Mouse (Mus musculus) urinary bladder, postnatal 36 days (tissue): ENCODE data around the gene Prkd1.

Experiments
- DNase-seq, 2 experiments: peaks; one replicate each; pipeline ENCODE4 v3.0.0; 2022; ENCODE audit warnings: low spot score in 2 of 2, mixed read lengths in 1 of 2

Gene Prkd1

DNA sequence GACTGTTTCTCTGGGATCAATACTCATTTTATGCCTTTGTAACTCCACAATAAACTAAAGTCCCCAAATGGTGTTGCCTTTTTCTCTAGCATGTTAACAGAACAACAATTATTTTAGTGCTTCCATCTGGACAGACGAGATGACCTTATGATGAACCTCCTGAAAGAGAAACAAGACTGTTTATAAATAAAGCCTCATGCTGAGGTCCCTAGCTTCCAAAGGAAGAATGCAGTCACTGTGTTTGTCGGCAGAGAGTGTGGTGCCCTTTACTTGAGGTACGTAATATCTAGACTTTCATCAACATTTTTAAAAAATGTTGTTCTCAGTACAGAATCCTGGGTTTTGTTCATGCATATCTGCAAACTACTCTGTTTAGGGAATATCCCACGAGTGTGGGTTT lies 90.7 kb downstream of the Prkd1 start:
- DNase-seq: no peak

DNA sequence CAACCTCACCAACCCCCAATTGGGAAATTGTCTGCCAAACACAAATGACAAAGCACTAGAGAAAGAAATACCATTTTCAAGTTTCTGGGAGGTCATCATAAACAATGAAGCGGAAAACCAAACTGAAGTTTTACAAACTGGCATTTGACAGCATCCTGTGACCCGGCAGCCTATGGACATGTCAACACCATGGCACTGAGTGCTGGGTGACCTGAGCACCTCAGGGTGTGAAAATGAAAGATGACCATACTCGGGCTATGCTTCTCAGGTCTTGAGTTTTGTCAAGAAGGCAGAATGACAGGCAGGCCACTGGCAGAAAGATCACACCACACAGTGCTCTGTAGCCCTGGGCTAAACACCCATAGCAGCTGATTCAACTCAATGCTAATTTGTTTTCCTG lies 94.7 kb downstream of the Prkd1 start:
- DNase-seq: no peak

DNA sequence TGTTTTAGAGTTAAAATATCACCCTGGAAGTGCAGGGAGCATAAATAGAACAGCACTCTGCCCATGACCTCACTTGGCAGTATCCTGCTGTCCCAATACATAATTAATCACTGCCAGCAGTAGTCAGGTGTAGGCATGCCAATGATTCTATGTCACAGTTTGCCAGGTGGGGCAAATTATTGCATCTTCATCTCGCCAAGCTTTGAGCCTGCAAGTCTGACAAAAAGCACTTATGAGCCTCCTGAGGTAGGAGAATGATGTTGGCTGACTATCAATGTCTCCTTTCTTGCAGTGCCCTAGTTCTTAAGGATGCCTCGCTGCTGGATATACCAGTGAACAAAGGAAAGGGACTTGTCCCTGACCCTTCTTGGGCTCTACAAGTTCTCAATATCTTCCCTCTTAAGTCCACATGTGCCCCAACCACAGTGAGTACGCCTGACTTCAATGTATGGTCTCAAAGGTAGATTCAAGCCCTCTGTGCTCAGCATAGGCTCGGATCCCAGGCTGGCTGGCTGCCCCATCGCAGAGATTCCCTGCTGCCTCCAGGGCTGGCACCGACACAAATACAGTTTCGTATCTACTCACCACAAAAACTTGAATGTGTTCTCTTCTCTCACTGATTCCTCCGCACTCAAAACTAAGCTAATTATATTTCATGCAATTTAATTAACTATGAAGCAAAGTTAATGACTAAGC lies 98.9 kb downstream of the Prkd1 start:
- peak in 1 of 2 experiments; percentile 51 for DNase-seq

DNA sequence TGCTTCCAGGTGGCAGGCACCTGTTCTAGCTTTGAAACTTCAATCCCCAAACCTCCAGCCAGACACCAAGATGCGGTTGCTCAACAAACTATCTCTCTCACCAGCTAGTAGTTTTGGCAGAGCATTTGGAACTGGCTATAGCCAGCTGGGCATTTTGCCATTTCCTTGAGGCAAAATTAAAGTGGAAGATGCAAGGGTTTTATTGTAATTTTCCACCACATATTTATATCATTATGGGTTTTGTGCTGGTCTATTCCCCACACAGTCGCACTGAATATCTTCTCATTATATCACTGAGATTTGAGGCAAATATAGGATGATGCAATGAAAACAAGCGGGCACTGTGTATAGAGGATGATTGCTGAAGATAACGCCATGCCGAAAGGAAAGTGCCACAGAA lies 102.5 kb downstream of the Prkd1 start:
- no peak for DNase-seq

DNA sequence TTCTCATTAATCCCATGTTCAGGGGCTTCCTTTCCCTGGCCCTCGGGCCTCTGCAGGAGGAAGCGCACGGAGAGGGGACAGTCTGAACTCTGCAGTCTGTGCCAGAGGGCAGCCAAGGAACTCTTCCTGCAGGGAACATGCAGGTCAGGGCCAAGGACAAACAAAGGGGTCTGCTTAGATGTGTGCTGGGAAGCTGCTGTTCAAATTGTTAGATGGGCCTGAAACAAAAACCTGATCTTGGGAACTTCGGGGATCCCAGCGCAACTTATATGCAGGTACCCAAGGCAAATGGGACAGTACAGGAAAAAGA lies 103.3 kb downstream of the Prkd1 start:
- DNase-seq: no peak

DNA sequence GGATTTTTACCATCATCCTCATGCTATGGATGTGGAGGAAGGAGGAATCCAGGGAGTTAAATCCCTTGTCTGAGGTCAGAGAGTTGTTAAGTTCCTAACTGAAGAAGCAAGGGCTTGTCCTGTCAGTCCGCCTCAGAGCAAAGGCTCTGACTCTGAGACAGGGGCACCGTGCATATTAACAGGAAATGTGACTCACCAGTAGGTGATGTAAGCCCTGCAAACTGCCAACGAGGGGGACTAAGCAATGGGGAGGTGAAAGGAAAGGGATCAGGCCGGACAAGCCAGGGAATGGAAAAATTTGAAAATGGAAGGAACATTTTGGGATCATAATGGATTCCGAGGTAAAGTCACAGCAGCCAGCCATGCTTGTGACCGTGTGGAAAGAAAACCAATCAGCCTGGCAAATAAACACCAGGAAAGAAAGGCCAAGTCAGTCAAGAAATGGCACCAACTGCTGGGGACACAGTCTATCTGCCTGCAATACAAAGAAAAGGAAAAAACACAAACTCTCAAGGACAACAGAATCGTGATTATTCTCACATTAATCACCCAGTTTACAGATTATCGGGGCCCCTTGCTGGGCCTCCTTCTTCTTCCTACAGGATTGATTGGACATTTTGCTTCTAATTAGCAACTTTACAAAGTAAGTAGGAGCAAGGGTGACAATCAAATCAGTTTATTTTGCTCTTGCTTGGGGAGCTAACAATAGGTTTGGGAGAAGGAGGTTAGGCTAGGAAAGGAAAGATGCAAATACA lies 103.9 kb downstream of the Prkd1 start:
- DNase-seq: peak; percentile 18 to 19

DNA sequence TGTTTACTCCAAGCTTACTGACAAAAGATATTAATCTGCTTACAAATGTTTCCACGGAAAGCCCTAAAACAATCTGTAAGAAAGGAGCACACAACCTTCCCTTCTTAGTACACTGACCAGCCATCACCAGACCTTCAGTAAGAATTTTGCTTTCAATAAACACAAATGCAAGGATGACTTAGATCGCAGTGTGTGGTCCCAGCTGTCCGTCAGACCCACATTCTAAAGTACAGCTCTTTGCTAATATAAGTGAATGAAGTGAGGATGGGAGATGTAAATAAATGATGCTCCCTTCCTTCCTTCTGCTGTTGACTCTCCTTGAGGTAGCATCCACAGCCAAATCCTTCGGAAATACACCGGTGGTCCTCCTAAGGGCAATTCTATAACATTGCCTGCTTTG lies 108.1 kb downstream of the Prkd1 start:
- DNase-seq: no peak

DNA sequence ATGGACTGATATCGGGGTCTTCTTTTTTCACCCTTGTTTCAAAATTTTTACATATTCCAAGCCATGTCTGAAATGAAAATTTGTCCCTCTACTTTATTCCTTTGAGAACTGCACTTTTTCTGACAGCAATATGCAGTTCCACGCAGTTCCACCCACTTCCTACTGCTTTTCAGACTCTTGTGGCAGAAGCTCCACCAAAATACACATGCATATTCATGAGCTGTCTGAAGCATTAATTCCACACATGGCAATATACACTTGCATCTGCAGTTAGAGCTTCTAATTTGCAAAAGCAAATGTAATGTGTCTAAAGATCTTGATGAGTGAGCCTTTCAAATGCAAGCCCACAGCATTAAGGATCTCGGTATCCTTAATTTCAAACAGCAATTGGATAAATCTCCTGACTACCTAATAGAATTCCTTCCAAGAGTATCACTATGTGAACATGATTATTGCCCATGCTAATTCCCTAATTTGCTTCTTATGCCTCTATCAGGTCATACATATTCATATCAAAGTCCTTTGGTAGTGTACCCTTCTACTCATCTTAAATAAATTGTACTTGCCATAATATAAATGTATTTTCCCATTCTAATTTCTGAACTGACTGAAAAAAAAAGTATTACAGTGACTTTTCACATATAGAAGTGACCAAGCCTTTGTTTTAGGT lies 110.5 kb downstream of the Prkd1 start:
- no peak for DNase-seq

DNA sequence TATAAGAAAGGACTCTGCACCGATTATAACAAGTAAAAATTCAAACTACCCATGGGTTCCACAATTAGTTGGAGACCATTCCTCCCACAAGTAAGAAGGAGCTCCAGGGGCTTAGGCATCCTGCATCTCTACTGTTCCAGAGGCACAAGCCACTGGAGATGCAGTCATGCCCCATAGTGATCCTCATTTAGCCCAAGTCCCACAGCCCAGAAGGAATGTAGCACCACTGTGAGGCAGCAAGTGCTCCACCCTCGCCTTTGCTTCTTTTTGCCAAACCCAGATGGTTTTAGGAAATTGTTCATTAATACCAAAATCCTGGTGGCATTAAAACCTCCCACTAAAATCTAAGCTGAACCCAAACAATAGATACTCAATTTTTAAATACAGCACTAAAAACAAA lies 111.1 kb downstream of the Prkd1 start:
- DNase-seq: no peak

DNA sequence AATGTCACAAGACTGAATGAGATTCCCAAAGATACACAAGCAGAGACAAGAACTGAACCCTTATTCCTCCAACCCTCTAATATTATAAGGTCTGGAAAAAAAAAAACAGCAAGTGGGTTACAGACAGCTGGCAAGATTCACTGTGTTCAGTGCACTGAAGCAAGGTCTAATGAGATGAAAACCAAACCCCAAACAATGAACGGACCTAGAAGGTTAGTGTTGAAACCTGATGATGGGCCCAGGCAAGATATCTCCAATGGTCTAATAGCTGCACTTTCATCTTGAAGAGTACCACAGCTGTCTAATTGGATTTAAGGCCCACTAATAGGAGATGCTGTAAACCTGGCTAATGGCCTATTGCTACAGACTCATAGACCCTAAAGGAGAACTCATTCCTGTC lies 111.9 kb downstream of the Prkd1 start:
- no peak for DNase-seq

DNA sequence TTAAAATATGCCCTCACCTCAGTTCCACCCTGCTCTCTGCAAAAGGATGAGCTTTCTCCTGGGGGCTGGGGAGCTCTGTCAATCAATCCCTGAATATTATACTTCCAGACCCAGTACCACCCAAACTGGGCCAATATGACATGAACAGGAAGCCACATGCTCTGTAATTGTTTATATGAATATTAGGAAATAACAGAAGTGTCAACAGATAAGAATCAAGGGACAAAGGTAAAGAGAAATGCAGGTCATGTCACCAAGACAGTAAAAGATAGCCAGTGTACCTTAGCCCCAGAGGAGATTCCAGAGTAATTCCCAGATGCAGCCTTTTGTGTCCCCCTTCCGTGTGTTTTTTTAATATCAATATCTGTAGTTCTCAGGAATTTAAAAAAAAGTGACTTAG lies 120.3 kb downstream of the Prkd1 start:
- DNase-seq: no peak

DNA sequence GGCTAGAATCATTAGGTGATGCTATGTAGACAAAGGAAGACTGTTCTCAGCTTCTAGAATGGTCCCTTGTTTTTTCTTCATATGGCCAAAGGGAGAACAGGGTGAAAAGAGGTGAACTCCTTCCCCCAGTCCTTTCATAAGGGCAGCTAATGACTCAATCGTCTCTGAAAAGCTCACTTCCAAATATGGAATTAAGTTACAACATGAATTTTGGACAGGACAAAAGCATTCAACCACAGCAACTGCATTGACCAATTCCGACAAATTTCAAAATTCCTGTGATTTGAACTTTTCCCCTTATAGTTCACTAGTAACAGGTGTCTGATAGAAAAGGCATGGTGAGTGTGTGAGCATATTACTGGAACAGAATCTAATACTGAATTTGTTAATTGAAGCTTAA lies 124.8 kb downstream of the Prkd1 start:
- DNase-seq: no peak

DNA sequence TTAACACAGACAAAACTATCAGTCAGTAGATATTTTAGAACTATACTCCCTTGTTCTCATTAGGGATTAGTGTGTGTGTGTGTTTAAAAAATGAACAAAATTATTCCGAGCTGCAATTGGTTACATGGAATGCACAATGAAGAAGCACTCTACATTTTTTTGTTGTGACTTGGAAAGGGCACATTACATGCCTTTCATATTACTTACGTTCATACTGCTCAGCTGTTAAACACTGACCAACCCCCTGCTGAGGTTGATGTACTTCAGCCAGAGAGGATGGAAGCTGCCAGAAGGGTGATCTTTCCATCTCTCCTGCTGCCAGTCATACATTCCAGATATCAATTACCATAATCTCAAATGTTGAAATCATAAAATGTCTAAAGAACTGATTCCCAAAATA lies 134.4 kb downstream of the Prkd1 start:
- no peak for DNase-seq

DNA sequence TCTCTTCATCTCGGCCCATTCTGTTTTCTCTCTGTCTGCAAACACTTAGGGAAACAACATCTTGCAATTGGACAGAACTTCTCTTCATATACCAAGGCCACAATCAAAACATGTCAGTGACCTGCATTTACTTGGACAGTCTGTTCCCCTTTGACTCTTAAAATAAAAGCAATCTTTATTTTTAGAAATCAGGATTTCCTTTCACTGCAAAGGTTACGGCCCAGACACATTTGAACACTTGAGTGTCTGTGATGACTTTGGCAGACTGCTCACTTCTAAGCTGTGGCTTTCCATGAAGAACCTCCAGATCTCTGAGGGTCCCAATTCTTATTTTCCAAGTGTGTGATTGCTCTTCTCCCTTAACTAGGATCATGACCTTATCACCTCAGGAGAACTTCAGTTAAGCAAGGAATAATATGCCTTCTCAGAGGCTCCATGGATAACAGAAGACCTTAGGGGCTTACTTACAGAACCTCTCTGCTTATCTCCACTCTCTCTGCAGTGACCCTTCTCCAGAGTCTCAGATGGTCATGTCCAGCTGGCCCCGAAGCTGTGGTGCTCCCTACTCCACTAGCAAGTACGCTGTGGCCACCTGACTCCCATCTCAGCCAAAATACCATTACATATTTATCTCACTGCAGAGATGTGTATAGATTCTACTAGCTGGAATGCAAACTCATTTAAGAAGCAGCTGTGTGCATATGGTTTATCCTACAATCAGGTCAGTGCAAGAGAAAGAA lies 137.2 kb downstream of the Prkd1 start:
- no peak for DNase-seq

DNA sequence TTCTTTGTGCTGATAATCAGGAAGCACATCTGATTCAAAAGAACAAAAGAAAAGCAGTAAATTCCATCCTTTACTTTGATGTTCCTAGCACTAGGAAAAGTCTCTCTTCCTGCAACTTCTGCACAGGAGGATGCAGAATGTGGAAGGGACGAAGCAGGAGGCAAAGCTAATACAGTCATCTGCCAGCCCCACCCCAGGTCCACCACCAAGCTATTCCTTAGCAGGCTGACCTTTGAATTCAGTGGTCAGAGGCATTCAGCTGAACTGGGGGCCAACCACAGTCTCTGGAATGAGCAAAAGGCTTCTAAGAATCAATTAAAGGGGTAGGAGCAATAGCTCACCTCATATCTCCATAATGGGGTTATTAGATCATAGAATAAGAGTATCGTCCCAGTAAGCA lies 140.1 kb downstream of the Prkd1 start:
- no peak for DNase-seq

DNA sequence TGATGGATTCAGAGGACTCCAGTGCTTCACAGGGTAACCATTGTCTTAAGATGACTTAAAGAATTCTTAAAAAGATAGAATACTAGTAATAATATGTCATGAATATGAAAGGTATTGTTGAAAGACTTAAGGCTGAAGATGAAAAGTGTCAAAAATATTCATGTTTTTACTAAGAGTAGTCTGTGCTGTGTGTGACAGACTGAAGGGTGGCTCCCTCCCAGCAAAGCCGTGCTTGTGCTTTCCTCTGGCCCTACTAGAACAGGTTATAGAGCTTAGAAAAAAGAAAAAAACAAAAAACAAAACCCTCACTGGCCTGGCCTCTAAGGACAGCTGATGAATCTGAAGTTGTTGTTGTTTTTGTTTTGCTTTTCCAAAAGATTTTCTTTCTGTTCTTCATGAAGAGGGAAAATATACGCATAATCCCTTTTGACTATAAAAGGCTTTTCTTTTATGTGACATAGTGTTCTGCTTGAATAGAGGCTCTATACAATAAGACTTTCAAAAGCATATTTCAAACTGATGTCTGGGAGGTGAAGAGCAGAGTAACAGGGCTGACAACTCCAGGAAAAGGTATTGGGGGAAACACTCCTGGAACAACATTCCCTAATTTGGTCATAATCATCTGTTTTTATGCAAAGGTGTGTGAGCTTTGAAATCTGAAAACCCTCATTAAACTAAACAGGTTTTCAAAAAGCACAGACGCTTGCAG lies 148.9 kb downstream of the Prkd1 start:
- no peak for DNase-seq

DNA sequence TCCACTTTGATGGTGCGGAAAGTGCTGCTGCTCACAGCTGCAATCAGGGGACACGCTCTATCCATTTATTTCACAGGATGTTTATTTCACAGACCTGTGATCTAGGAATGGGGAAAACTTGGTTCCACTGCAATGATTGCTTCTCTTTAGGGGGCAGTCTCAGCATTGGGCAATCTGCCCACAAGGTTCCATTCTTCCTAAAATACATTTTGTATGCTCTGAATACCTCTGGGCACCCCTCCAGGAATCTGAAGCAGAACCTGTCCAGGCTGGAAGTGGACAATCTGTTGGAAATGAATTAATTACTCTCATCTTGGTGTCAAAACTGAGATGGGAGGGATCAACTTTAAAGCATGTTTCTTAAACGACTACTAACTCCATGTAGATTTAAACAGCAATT lies 152.9 kb downstream of the Prkd1 start:
- no peak for DNase-seq

DNA sequence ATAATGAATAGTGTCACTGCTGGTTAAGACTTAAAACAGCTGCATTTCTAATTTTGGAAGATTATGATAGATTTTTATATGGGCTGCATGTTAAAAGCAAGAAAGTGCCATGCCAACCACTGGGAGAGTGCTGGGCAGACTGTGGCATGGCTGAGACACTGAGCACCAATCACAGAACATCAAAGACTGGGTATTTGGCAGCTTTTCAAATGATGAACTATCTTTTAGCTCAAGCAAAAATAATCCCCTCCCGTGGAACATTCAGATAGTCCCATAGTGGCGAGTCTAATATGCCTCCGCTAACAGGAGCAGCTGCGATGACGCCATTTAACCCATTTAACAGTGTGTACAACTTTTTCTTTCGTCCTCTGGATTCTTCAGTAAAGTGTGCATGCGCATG lies 169.1 kb downstream of the Prkd1 start:
- DNase-seq: no peak

DNA sequence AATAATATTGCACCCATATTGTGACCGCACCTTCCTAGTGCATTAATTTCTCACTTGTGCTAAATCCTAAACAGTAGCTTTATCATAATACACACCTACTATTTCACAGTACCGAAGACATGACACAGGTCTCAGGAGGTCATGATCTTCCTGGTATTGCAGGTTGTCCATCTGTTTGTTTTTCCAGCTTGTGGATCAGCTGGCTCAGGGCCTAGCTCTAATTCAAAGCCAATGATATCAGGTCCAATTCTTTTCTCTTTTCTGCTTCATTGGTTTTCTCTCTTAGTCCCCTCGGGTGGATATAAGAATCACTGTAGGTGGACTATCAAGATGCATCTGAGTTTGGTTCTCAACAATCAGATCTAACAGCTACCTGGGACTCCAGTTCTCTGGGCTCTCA lies 191.7 kb downstream of the Prkd1 start:
- DNase-seq: no peak

DNA sequence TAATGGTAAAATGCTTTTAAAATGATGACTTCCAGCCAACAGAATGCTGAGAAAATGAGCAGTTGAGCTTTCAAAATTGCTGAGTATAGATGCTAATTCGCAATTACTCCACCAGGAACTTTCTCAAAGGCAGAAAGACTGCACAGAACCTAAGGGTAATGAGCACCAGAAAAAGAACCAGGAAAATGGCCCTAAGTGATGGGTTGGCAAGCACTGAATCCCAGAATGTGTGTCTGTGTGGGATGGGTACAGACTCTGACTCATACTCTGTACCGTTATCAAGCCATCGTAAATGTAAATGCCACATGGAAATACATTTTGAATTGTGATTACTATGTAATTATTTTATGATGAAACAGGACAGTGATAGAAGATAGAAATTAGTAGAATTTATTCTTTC lies 197.1 kb downstream of the Prkd1 start:
- DNase-seq: no peak

DNA sequence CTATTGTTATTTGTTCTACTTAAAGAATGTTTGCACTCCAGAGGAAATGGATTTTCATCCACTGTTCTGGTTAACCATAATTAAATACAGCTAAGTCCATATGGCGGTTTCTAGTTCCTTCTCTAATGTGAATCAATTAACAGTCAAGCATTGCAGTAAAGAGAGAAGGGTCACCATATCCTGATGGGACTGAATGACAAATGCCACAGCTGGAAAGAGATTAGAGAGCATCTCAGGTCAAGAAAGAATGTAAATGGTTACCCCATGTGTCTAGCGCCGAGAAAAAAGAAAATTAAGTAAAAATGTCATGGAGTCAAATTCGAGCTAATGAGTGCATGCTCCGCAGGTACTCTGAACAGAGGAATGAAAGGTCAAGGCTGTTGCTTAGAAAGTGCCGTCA lies 212.2 kb downstream of the Prkd1 start:
- DNase-seq: no peak

DNA sequence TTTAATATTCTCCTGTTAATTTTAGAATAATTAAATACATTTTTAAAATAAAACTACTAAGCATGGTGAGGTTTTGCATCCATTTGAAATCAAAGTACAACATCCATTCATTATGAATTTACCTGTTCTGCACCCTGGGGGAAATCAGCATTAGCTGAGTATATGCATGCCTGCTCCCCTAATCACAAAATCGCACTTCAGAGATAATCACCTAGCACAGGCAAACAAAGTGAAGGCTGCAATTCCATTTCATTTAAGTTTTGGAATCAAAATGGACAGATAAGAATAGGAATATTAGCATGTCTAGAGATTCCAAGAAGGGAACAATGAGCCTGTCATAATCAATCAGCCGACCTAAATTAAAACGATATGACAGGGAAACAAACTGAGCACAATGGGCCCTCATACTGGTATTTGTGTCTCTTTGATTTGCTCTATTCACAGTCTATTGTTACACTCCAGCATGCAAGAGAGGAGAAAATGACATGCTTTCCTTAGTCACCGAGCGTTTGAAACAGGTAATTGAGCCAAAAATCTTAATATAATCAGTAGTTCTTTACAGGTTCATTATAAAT lies 218.7 kb downstream of the Prkd1 start:
- no peak for DNase-seq
